Mouse (Mus musculus): Measurements from ENCODE around the gene Lrfn1. TPM values are rescaled to one million over a fixed set of nuclear protein-coding genes. Genes with fewer than 3 reads are reported as not detected.
A peak's percentile ranks its signal among the peaks of the same experiment; 100 is the strongest.

Lrfn1 gene
- 0.38 TPM in 1 of 2 replicates, not detected in the other for polyA plus RNA-seq (2012; ENCODE audit: insufficient read depth, insufficient read length, missing spikeins)

DNA sequence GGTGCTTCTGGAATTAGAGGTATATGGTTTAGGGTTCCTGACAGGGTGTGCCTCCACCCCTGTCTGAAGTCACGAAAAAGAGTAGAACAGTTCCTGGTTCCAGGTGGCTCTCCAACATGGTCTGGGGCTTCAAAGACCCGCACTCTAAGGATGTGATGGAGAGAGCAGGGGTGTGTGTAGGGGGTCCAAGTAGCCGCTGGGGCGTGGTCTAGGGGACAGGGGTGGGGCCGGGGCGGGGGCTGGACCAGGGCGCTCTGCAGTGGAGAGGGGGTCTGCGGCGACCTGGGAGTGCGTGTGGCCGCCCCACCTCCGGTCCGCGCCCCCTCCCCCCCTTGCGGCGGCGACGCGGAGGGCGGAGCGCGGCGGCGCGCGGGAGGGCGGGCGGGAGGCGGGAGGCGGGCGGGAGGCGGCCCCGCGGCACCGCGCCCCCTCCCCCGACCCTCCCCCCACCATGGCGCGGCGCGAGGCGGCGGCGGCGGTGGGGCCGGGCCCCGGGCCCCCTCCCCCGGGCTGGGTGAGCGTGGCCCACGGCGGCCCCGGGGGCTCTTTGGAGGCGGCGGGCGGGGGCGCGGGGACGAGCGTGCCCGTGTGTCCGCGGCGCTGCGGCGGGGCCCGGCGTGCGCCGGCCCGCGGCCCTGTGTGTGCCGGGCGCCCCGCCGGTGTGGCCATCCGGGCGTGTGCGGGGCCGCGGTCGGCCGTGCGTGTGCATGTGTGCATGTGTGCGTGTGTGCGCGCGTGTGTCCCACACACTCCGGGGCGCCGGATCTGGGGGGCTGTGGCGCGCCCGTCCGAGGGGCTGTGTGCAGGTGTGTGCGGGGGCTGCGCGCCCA, at the start of gene Lrfn1:
Lrfn1 (plus strand) TSS at position 450 of the 830 bp plus-strand sequence.
- Histone ChIP-seq H3K4me1 (ENCODE audit: control insufficient read depth, insufficient read depth, insufficient read length, low read length) (no peaks in the 10 kb centered on the region), H3K4me3 (ENCODE audit: insufficient read depth, low read depth, low read length) (peak within 1 kb of the TSS; percentile 48), H3K27ac (replicated peaks; ENCODE audit: low read depth, low read length) (no peak within 1 kb of the TSS)

DNA sequence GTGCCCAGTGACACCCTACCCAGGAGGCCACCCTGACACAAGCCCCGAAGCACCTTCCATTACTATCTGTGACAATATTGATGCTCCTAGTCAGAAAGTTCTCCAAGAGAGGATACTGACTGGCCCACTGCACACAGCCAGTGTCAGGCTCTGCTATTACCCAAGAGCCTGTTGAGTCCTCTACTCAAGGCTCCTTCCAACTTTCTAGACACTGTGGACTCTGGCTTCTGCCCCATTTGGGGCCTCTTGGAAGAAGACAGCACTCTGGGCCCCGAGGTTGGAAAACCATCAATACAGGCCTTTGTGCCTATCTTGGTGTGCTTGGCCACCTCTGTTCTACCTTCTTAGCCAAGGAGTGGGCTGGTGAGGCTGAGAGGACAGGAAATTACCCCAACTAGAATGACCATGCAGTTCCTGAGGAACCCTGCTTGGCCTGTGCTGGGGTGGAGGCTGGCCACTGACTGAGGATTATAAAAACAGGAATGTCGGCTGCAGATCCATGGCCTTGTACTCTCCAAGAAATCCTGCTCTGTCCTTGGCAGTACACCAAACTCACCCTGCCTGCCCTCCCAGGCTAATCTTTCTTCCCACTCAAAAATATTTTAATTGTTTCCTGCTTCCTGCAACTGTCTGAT, 40.8 kb upstream of the Lrfn1 start:
- Histone ChIP-seq H3K4me1 (ENCODE audit: control insufficient read depth, insufficient read depth, insufficient read length, low read length) (peaks cover 11% of the 10 kb centered on the region; the same call in 1 of the 2 replicates), H3K4me3 (ENCODE audit: insufficient read depth, low read depth, low read length) (no peak overlapping the region), H3K27ac (replicated peaks; ENCODE audit: low read depth, low read length) (peak overlapping the region; percentile 13)

DNA sequence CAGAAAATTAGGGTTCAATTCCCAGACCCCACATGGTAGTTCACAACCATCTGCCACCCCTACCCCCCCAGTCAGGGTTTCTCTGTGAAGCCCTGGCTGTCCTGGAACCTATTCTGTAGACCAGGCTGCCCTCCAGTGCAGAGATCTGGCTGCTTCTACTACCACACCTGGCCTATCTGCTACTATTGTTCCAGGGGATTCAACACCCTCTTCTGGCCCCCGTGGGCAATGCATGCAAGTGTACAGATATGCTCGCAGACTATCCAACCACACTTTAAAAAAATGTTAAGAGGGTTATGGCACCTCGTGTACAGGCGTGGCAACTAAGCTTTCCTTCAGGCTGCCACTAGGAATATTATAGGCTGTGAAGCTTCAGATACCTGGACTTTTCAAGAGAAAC, 39.0 kb upstream of the Lrfn1 start:
- Histone ChIP-seq H3K27ac (replicated peaks; ENCODE audit: low read depth, low read length) (no peak overlapping the region), H3K4me3 (ENCODE audit: insufficient read depth, low read depth, low read length) (no peak overlapping the region), H3K4me1 (ENCODE audit: control insufficient read depth, insufficient read depth, insufficient read length, low read length) (peaks cover 11% of the 10 kb centered on the region; the same call in 1 of the 2 replicates)

DNA sequence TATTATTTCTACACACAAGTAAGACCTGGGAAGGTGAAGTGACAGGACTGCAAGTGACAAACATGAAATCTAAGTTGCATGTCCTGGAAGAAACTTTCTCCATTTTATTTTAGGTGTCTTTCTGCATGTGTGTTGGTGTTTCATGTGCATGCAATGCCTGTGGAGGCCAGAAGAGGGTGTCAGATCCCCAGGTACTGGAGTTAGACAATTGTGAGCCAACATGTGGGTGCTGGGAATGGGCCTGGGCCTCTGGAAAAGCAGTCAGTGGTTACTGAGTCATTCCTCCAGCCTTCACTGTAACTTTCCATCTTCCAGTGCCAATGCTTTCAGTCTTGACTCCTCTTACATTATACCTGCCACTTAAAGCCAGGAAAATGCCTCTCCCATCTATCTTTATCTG, 34.4 kb upstream of the Lrfn1 start:
- H3K27ac ChIP-seq (replicated peaks; ENCODE audit: low read depth, low read length): no peak overlapping the region
- no peak overlapping the region for H3K4me3 ChIP-seq (ENCODE audit: insufficient read depth, low read depth, low read length)

DNA sequence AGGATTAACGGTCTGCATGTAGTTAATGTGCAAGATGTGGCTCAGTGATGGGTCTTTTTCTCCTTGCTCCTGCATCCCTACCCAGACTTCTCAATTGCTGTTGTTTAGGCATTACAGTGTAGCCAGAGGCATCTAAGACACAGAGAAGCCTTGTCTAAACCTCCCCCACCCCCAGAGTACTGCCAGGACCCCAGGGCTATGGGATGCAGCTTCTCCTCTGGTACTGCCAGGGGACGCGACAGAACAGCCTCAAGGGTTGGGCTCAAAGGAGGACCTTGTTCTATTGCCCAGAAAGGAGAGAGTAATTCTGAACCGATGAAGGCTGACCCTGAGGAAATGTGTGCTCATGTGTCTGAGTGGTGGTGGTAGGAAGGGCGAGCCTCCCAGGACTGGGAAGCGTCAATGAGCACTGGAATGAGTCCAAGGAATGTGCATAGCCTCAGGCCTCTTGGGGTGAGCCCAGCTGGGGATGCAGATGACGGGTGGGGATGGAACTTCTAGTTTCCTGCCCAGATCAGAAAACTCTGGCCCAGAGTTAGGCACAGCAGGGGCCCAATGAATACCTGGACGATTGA, 33.6 kb upstream of the Lrfn1 start:
- Histone ChIP-seq H3K4me1 (ENCODE audit: control insufficient read depth, insufficient read depth, insufficient read length, low read length) (no peaks in the 10 kb centered on the region), H3K4me3 (ENCODE audit: insufficient read depth, low read depth, low read length) (no peak overlapping the region), H3K27ac (replicated peaks; ENCODE audit: low read depth, low read length) (0 out of 2 replicates have a peak overlapping the region, but pooled peaks have one; percentile 28)

More for the DNA sequence above, 34.4 kb upstream of the Lrfn1 start:
- no peaks in the 10 kb centered on the region for H3K4me1 ChIP-seq (ENCODE audit: control insufficient read depth, insufficient read depth, insufficient read length, low read length)

DNA sequence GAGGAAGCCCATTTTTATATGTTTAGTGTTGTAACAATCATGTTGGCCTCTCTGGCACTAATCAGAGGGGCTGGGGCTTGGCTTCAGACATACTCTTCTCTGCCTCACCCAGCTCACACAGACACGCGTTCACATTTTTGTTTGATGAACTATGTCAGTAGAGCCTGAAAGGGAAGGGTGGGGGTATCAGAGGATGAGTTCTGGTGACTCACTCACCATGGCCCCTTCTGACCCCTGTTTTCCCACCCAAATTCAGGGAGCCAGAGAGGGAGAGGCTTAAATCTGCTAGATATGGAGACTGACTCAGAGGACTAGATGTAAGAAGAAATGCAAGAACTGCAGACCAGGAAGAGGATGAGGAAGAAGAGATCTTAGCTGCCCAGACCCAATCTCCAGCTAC, 32.4 kb upstream of the Lrfn1 start:
- H3K4me1 ChIP-seq (ENCODE audit: control insufficient read depth, insufficient read depth, insufficient read length, low read length): no peaks in the 10 kb centered on the region
- no peak overlapping the region; the same call in 1 of the 2 replicates for H3K27ac ChIP-seq (replicated peaks; ENCODE audit: low read depth, low read length)
- H3K4me3 ChIP-seq (ENCODE audit: insufficient read depth, low read depth, low read length): no peak overlapping the region

DNA sequence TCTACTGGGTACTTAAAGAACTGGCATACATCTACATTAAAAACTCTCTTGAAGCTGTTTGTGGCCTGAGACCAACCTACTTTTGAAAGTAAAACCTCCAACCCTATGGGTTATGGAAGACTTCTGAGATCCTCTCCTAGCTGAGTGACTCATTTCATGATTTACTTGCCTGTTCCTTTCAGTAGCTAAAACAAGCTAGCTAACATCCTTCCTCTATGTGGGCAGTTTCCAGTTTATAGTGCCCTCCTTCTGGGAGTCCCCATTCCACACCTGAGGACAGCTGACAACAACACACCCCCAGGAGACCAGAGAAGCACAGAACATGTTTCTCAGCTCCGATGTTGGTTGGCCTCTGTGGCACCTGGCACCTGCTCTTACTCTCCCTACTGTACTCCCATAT, 28.8 kb upstream of the Lrfn1 start:
- H3K4me3 ChIP-seq (ENCODE audit: insufficient read depth, low read depth, low read length): no peak overlapping the region
- H3K4me1 ChIP-seq (ENCODE audit: control insufficient read depth, insufficient read depth, insufficient read length, low read length): no peaks in the 10 kb centered on the region
- H3K27ac ChIP-seq (replicated peaks; ENCODE audit: low read depth, low read length): no peak overlapping the region

DNA sequence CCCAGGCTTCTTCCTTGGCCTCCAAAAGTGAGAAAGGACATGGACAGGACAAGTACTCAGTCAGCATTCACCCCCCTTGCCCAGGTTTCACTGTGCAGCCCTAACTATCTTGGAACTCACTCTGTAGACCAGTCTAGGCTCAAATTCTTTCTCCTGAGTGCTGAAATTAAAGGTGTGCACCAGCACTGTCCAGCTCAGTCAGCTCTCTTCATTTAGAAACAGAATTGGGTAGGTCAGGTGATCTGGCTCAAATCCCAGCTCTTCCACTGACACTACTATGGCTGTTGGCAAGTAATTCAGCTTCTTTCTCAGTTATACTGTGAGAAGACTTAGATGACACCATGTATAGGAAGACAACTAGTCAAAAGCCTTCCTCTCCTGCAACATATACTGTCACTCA, 24.0 kb upstream of the Lrfn1 start:
- H3K27ac ChIP-seq (replicated peaks; ENCODE audit: low read depth, low read length): no peak overlapping the region
- no peaks in the 10 kb centered on the region for H3K4me1 ChIP-seq (ENCODE audit: control insufficient read depth, insufficient read depth, insufficient read length, low read length)
- no peak overlapping the region for H3K4me3 ChIP-seq (ENCODE audit: insufficient read depth, low read depth, low read length)

DNA sequence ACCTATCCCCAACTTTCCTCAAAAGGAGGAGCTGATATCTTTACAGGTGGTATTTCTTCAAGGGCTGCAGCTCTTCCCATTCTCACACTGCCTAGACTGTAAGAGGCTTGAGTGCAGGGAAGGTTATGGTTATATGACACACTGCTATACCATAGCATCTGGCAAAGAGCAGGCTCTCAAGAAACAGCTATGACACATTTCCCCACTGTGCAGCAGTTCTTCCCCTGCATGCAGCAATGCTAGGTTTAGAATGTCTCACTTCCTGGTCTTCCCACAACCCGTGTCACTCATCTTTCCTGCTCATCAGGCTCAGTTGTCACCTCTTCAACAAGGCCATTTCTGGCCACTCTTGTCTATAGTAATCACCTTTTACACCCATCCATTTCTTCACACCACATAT, 21.3 kb upstream of the Lrfn1 start:
- no peaks in the 10 kb centered on the region for H3K4me1 ChIP-seq (ENCODE audit: control insufficient read depth, insufficient read depth, insufficient read length, low read length)
- H3K27ac ChIP-seq (replicated peaks; ENCODE audit: low read depth, low read length): no peak overlapping the region
- no peak overlapping the region for H3K4me3 ChIP-seq (ENCODE audit: insufficient read depth, low read depth, low read length)

DNA sequence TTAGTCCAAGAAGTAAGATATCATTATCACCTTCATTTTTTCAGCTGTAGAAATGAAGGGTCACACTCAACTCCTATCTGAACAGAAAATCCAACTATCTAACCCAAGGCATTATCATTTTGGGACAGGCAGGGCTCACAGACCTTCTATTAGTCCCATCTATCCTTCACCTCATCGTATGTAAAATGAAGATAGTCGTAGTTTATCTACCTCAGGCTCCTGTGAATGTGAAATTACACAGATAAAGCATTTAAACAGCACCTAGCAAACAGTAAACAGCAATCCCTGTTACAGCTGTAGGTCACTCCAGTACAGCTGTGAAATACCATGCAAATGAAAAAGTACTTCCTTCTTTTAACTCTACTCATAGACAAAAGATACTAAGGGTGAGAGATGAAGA, 19.5 kb upstream of the Lrfn1 start:
- Histone ChIP-seq H3K27ac (replicated peaks; ENCODE audit: low read depth, low read length) (no peak overlapping the region), H3K4me1 (ENCODE audit: control insufficient read depth, insufficient read depth, insufficient read length, low read length) (no peaks in the 10 kb centered on the region; the same call in 1 of the 2 replicates), H3K4me3 (ENCODE audit: insufficient read depth, low read depth, low read length) (no peak overlapping the region)

DNA sequence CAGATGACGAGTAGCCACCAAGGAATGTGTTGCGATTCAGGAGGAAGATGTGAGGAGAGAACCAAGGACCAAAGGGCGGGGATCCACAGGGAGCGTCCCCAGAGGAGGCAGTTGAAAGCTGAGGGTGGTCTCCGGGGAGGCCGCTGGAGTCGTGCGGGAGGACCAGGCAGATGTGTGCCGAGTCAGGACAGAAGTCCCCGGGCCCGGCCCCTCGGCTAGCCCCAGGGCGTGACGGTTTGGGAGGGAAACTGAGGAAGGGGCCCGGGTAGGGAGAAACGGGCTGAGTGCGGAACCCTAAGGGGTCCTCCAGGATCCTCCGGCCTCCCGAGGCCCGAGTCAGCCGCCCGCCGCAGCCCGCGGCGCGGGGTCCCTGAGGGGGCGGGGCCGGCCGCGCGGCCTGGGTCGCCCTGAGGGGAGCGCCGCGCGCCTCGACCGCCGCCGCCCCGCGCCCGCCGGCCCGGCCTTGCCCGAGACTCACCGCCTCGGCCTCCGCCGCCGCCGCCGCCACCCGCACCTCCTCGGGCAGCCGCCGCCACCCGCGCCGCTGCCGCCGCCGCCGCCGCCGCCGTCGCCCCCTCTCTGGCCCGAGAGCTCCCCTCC, 16.0 kb upstream of the Lrfn1 start:
- H3K4me1 ChIP-seq (ENCODE audit: control insufficient read depth, insufficient read depth, insufficient read length, low read length): peaks cover 4% of the 10 kb centered on the region; the same call in 1 of the 2 replicates
- no peak overlapping the region; the same call in 1 of the 2 replicates for H3K27ac ChIP-seq (replicated peaks; ENCODE audit: low read depth, low read length)
- H3K4me3 ChIP-seq (ENCODE audit: insufficient read depth, low read depth, low read length): peak overlapping the region; percentile 72

DNA sequence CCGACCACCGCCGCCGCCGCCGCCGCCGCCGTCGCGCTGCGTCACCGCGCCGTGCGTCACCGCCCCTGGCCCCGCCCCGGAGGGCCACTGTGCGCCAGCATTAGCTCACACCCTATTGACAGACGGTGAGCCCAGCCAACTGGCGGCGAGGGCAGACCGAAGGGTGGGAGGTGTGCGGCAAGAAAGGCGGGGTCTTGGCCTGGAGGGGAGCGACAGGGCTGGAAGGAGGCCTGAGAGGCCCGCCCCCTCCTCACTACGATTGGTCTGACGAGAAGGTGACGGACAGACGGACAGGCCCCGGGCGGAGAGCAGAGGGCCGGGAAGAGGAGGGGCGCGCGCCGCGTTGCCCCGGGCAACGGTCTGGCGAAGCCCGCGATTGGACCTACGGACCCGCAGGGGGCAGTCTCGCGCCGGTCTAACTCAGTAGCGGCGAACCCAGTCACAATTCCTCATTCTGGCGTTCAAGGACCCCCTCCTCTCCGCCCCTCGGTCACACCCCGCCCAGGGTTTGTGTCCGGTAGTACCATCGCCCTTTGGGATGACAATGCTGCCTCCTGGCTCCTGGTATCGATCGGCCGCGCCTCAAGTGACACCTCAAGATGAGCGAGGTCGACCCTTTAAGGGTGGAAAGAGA, 15.4 kb upstream of the Lrfn1 start:
- Histone ChIP-seq H3K4me1 (ENCODE audit: control insufficient read depth, insufficient read depth, insufficient read length, low read length) (peaks cover 7% of the 10 kb centered on the region), H3K4me3 (ENCODE audit: insufficient read depth, low read depth, low read length) (peak overlapping the region; percentile 68), H3K27ac (replicated peaks; ENCODE audit: low read depth, low read length) (peak overlapping the region; percentile 89)

DNA sequence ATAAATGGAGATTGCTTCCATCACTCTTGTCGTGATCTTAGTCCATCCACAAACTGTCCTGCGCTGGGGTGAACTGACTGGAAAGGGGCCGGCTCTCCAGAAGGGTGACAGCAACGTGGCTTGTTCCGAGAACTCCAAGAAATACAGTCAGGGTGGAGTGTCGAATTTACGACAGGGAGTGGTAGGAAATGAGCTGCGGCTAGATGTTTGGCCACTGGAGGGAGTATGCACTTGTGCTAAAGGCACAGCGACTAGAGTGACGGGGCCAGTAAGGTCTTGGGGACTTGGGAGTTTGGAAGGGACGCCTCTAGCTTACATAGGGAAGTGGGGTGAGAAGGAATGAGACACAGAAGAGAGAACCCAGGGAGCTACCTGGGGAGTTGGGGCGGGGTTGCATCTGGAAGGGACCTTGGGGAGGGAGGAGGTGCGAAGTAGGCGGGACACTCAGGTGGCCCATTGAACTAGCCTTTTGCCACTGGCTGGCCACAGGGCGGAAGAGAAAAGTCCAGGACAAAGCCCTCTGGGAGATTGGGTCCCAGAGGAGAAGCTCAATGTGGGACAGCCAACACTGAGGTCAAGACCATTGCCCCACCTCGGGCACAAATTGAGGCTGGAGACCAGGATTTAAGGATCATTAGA, 14.7 kb upstream of the Lrfn1 start, which contains the start of gene Gmfg:
Gmfg (plus strand) TSS at position 516 of the 639 bp plus-strand sequence.
- H3K27ac ChIP-seq (replicated peaks; ENCODE audit: low read depth, low read length): peak within 1 kb of the TSS; percentile 89
- H3K4me1 ChIP-seq (ENCODE audit: control insufficient read depth, insufficient read depth, insufficient read length, low read length): peaks cover 7% of the 10 kb centered on the region

DNA sequence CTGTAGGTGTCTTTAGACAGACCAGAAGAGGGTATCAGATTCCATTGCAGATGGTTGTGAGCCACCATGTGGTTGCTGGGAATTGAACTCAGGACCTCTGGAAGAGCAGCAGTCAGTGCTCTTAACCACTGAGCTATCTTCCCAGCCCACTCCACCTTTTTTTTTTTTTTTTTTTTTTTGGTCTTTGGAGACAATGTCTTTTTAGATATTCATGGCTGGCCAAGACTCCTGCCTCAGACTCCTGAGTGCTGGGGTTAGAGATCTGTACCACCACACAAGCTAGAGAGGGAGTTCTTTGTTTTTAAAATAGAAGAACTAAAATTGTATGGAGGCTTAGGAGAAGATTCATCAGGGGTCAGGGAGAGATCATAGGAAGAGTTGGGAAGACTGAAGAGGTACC, 13.8 kb upstream of the Lrfn1 start:
- Histone ChIP-seq H3K4me3 (ENCODE audit: insufficient read depth, low read depth, low read length) (no peak overlapping the region), H3K27ac (replicated peaks; ENCODE audit: low read depth, low read length) (no peak overlapping the region), H3K4me1 (ENCODE audit: control insufficient read depth, insufficient read depth, insufficient read length, low read length) (peaks cover 7% of the 10 kb centered on the region)

More for the DNA sequence above, 14.7 kb upstream of the Lrfn1 start, which contains the start of gene Gmfg:
- H3K4me3 ChIP-seq (ENCODE audit: insufficient read depth, low read depth, low read length): peak within 1 kb of the TSS; percentile 68

Data from brown adipose tissue, adult 24 weeks (tissue).